Mouse (Mus musculus) MEL (cell line): ENCODE measurements around the gene Pla2r1. TPM values are rescaled to one million over a fixed set of nuclear protein-coding genes. Genes with fewer than 3 reads are reported as not detected.

Experiments used
- DNase-seq: peaks from one replicate; pipeline ENCODE4 v3.0.0; 2011; ENCODE audit warnings: low read depth, low spot score
- H3K27ac ChIP-seq: 2 replicates; pipeline ENCODE4 v1.5.1; 2012; ENCODE audit warnings: low read depth, mild to moderate bottlenecking, control low read depth, low read length, moderate library complexity; ENCODE audit not compliant: control insufficient read depth
- H3K27me3 ChIP-seq, 2 experiments: fragments of 150-350 bp in 1 of 2; sonication (generic) in 1 of 2; 2 replicates each; pipeline ENCODE4 v1.6.1; 2012; ENCODE audit warnings: low read length in 2 of 2, mild to moderate bottlenecking in 2 of 2, improper control_type of control experiment in 1 of 2, moderate library complexity in 1 of 2; ENCODE audit not compliant: insufficient read depth in 2 of 2, control insufficient read depth in 1 of 2
- H3K36me3 ChIP-seq, 2 experiments: 2 replicates each; pipeline ENCODE4 v1.6.1; 2012 to 2014; ENCODE audit warnings: low read length in 2 of 2, improper control_type of control experiment in 1 of 2, inconsistent platforms in 1 of 2, mild to moderate bottlenecking in 1 of 2; ENCODE audit not compliant: insufficient read depth in 2 of 2, control insufficient read depth in 1 of 2
- H3K4me1 ChIP-seq, 2 experiments: fragments of 150-350 bp in 1 of 2; sonication (generic) in 1 of 2; 2 replicates each; pipeline ENCODE4 v1.6.1; 2012; ENCODE audit warnings: low read length in 2 of 2, improper control_type of control experiment in 1 of 2, mild to moderate bottlenecking in 1 of 2; ENCODE audit not compliant: insufficient read depth in 2 of 2, control insufficient read depth in 1 of 2
- H3K4me3 ChIP-seq, 2 experiments: fragments of 150-350 bp in 1 of 2; sonication (generic) in 1 of 2; 2 replicates each; pipeline ENCODE4 v1.5.1; 2012; ENCODE audit warnings: low read depth in 2 of 2, low read length in 2 of 2, mild to moderate bottlenecking in 2 of 2, moderate library complexity in 2 of 2, control low read depth in 1 of 2, improper control_type of control experiment in 1 of 2; ENCODE audit not compliant: control insufficient read depth in 1 of 2, insufficient read depth in 1 of 2
- H3K79me2 ChIP-seq: 2 replicates; pipeline ENCODE4 v1.6.1; 2012; ENCODE audit warnings: mild to moderate bottlenecking, low read length, moderate library complexity; ENCODE audit not compliant: control insufficient read depth, poor library complexity, insufficient read depth
- H3K9ac ChIP-seq: 2 replicates; pipeline ENCODE4 v1.6.1; 2012; ENCODE audit warnings: low read depth, mild to moderate bottlenecking, control low read depth, low read length, moderate library complexity; ENCODE audit not compliant: control insufficient read depth, poor library complexity, severe bottlenecking
- H3K9me3 ChIP-seq: fragments of 150-350 bp; sonication (generic); replicated peaks from 2 replicates; pipeline ENCODE4 v1.6.1; 2012; ENCODE audit warnings: mild to moderate bottlenecking, low read length, improper control_type of control experiment, moderate library complexity; ENCODE audit not compliant: insufficient read depth
- CHD2 ChIP-seq: IDR thresholded peaks from 2 replicates; pipeline ENCODE4 v1.6.1; 2011; ENCODE audit warnings: low read length, improper control_type of control experiment
- EP300 ChIP-seq, 2 experiments: IDR thresholded peaks; 2 replicates each; pipeline ENCODE4 v1.6.1; 2011; ENCODE audit warnings: improper control_type of control experiment in 2 of 2, low read length in 2 of 2, low read depth in 1 of 2, mild to moderate bottlenecking in 1 of 2
- GABPA ChIP-seq: IDR thresholded peaks from 2 replicates; pipeline ENCODE4 v1.6.1; 2012; ENCODE audit warnings: low read depth, mild to moderate bottlenecking, inconsistent platforms, low read length, improper control_type of control experiment, moderate library complexity
- GATA1 ChIP-seq: IDR thresholded peaks from 2 replicates; pipeline ENCODE4 v1.6.1; 2011; ENCODE audit warnings: low read depth, low read length, improper control_type of control experiment
- JUND ChIP-seq: IDR thresholded peaks from 2 replicates; pipeline ENCODE4 v1.6.1; 2011; ENCODE audit warnings: low read depth, mild to moderate bottlenecking, improper control_type of control experiment, low read length
- KAT2A ChIP-seq: conservative IDR thresholded peaks from 2 replicates; pipeline ENCODE4 v1.6.1; 2012; ENCODE audit warnings: low read depth, low read length, improper control_type of control experiment, inconsistent platforms
- MAFK ChIP-seq: IDR thresholded peaks from 2 replicates; pipeline ENCODE4 v1.6.1; 2011; ENCODE audit warnings: low read depth, mild to moderate bottlenecking, low read length, improper control_type of control experiment, borderline replicate concordance
- MAX ChIP-seq: IDR thresholded peaks from 2 replicates; pipeline ENCODE4 v1.6.1; 2011; ENCODE audit warnings: low read length, improper control_type of control experiment
- MAZ ChIP-seq: IDR thresholded peaks from 2 replicates; pipeline ENCODE4 v1.6.1; 2012; ENCODE audit warnings: low read depth, mild to moderate bottlenecking, inconsistent platforms, low read length, improper control_type of control experiment
- MEF2A ChIP-seq: IDR thresholded peaks from 2 replicates; pipeline ENCODE4 v1.6.1; 2014; ENCODE audit warnings: low read depth, mild to moderate bottlenecking, inconsistent platforms, low read length, improper control_type of control experiment; ENCODE audit not compliant: poor library complexity, insufficient replicate concordance, severe bottlenecking; ENCODE audit errors: extremely low read depth
- MXI1 ChIP-seq: IDR thresholded peaks from 2 replicates; pipeline ENCODE4 v1.6.1; 2011; ENCODE audit warnings: mild to moderate bottlenecking, low read depth, low read length, improper control_type of control experiment
- NRF1 ChIP-seq: IDR thresholded peaks from 2 replicates; pipeline ENCODE4 v1.6.1; 2014; ENCODE audit warnings: low read depth, mild to moderate bottlenecking, inconsistent platforms, low read length, improper control_type of control experiment, moderate library complexity; ENCODE audit not compliant: poor library complexity, insufficient read depth, severe bottlenecking
- RAD21 ChIP-seq: IDR thresholded peaks from 2 replicates; pipeline ENCODE4 v1.6.1; 2011; ENCODE audit warnings: mild to moderate bottlenecking, low read depth, low read length, improper control_type of control experiment
- TAL1 ChIP-seq: IDR thresholded peaks from 2 replicates; pipeline ENCODE4 v1.6.1; 2012; ENCODE audit warnings: mild to moderate bottlenecking, inconsistent platforms, low read length, moderate library complexity, mixed read lengths
- UBTF ChIP-seq: IDR thresholded peaks from 2 replicates; pipeline ENCODE4 v1.6.1; 2012; ENCODE audit warnings: low read depth, mild to moderate bottlenecking, inconsistent platforms, low read length, improper control_type of control experiment, moderate library complexity, borderline replicate concordance; ENCODE audit not compliant: insufficient read depth
- ZC3H11A ChIP-seq: IDR thresholded peaks from 2 replicates; pipeline ENCODE4 v1.6.1; 2012; ENCODE audit warnings: low read depth, mild to moderate bottlenecking, inconsistent platforms, low read length, improper control_type of control experiment
- polyA plus RNA-seq, 2 experiments: library from polyadenylated mRNA; stranded (reverse) in 1 of 2; unstranded in 1 of 2; fragments of >175 nt in 1 of 2; fragments of >200 nt in 1 of 2; gene quantifications; 2 replicates each; pipeline versions ENCODE4 v1.2.1 to v1.2.4; 2012; ENCODE audit warnings: low replicate concordance in 2 of 2, low read depth in 1 of 2; ENCODE audit not compliant: insufficient read length in 2 of 2, insufficient read depth in 1 of 2, missing spikeins in 1 of 2
- total RNA-seq: library from RNA; depleted of rRNA; stranded (reverse); fragments of 300-350 nt; gene quantifications from 2 replicates; pipeline ENCODE4 v1.2.3, GENCODE M21; 2012

Pla2r1 gene
- total and polyA plus RNA-seq, 3 experiments: not detected

- Histone ChIP-seq H3K4me3 (no peak overlapping the region), H3K4me1 (no peaks in the 10 kb centered on the region), H3K27ac (no peak overlapping the region), H3K27me3 (no peaks in the 10 kb centered on the region; a peak in 1 of 4 replicates), H3K36me3 (no peaks in the 10 kb centered on the region), H3K9me3 (no peaks in the 10 kb centered on the region), H3K79me2 (no peaks in the 10 kb centered on the region), H3K9ac (no peak overlapping the region)
- TF ChIP-seq KAT2A (no peak), MAZ (no peak)
- no peak for DNase-seq
Measured at GRCm38 (mm10) chr2:60452376-60452775, 100.7 kb downstream of the Pla2r1 start.

DNA sequence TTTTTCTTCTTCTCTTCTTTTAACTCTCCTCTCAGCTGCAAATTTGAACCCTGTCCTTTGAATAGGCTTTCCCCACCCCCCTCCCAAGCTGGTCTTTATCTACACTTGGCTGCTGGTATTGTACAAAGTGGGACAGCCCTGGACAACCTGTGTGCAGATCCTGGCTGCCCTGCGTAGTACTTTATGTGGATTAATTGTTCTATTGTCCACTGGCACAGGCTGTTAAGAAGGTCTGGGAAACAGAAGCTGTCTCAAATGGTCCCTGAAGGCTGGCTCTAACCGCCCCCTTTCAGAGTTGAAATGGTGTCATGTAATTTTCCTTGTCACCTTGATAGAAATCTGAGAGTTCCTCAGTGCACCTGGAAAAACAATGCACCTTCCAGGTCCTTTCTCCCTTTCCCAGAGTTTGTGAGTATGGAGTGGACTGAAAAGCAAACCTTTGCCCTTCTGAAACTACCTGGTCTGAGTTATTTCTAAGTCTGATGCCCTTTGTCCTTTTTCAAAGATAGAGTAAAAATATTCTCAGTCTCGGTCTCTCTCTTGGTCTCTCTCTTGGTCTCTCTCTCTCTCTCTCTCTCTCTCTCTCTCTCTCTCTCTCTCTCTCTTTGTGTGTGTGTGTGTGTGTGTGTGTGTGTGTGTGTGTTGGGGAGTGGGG lies 101.9 kb downstream of the Pla2r1 start:
- H3K9ac ChIP-seq: no peak overlapping the region
- H3K79me2 ChIP-seq: no peaks in the 10 kb centered on the region
- no peaks in the 10 kb centered on the region for H3K9me3 ChIP-seq
- TF ChIP-seq GABPA (no peak), UBTF (no peak), GATA1 (no peak), TAL1 (no peak), CHD2 (no peak), EP300 (IDR thresholded peaks at IDR 0.05; ENCODE audit: low read depth in 1 of 2, low read length in 2 of 2) (no peak), MAFK (no peak), MXI1 (no peak), MAX (no peak), NRF1 (no peak), KAT2A (no peak), JUND (no peak), MEF2A (no peak), ZC3H11A (no peak), RAD21 (no peak)
- H3K4me1 ChIP-seq: no peaks in the 10 kb centered on the region
- no peaks in the 10 kb centered on the region; a peak in 1 of 4 replicates for H3K27me3 ChIP-seq
- no peak for DNase-seq
- no peak overlapping the region for H3K27ac ChIP-seq
- H3K4me3 ChIP-seq: no peak overlapping the region
- no peaks in the 10 kb centered on the region for H3K36me3 ChIP-seq
